Mouse (Mus musculus) T-helper 1 cell (primary cell): Measurements from ENCODE around the gene Hoxc5.

Source experiments
- in situ Hi-C: fragments of 300-600 bp; cut with MboI, MseI; formaldehyde crosslinking; loops from one replicate; pipeline ENCODE4 v1.15.1; 2025; ENCODE audit warnings: high pct_unique_total_duplicates

The Hoxc5 gene

DNA sequence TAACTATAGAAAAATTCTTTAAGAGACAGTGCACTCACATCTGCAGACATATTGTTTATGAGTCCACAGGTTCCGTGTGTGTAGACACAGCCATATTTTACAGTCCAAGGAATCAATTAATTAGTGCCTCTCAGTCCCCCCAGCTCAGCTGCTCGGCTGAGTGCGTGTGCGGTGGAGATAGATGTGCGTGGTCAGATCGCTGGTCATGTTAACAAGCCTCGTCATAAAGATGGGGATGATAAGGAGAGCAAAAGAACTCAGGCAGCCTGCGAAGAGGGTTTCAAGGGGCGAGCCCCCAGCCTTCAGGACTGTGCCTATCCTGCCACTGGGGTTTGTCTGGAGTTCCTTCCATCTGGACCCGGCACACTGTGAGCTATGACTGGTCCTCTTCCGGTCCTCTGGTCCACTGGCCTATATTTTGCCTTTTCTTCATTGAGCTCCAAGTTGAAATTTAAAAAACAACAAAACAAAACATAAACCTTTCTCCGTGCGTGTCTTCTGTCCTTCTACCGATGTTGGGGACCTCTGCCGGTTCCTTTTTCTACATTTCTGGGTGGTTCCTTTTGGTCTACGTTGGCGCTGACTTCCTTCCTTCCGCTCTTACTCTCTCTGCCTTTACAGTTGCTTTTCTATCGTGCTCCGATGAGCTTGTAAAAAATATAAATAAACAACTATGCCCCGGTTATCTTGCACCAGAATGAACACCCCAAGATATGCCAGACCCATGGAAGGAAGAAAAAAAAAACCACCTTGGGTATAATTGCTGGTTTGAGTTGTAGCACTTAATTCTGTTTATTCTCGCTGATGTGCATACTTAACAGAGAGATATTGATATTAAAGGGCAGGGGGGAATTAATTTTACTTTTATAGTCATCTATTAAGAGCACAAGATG lies 21.8 kb upstream of the Hoxc5 start:
- in situ Hi-C loops: no loop called here

DNA sequence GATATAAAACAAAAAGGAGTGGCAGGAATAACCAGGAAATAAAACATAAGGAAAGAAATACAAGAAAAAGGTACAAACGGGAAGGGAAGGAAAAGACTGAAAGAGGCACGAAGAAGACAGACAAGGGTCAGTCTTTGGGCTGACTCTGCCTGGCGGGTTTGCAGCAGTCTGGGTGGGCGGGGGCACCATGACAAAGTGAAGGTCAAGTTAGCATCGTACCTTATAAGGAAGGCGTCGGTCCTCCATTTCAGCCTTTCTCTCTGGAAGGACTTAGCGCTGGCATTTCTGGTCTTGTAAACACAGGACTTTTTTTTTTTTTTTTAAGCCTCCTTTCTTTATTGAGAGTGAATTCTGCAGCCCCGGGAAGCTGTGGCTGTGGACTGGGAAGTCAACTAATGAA lies 20.0 kb upstream of the Hoxc5 start:
- in situ Hi-C loops: no loop called here

DNA sequence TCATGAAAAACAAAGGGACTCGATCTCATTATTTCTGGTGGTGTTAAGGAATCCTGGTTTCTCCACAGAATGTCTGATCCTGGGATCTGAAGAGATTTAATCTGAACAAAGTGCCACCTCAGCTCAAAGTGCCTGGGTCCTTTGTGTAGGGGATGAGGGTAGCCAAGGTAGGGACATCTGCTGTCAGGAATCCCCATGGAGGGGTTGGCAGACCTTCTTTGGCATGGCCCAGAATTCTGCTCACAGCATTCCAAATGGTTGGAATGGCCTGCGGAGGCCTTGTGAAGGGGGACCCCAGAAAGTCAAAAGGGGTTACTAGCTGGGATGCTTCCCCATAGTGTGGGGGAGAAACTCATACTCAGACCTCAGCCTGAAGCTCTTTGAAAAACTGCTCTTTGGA lies 18.4 kb upstream of the Hoxc5 start:
- in situ Hi-C loops: no loop called here

DNA sequence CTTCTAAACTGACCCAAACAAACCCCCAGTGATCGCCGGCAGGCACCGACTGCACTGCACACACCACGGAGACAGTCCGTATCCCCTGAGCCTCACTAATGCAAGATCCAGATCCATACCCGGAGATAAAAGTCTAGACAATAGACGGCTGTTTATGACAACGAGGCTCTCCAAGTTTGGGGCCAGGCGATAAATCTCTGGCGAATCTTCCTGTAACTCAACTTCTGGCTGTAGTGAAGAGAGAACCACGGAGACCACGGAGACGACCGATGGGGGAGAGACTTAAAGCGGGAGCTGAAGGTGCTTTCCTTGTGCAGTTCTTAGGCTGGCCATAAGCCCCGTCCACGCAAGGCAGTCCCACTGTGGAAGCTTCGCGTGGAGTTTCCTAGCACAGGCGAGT lies 17.5 kb upstream of the Hoxc5 start:
- in situ Hi-C loops: no loop called here

DNA sequence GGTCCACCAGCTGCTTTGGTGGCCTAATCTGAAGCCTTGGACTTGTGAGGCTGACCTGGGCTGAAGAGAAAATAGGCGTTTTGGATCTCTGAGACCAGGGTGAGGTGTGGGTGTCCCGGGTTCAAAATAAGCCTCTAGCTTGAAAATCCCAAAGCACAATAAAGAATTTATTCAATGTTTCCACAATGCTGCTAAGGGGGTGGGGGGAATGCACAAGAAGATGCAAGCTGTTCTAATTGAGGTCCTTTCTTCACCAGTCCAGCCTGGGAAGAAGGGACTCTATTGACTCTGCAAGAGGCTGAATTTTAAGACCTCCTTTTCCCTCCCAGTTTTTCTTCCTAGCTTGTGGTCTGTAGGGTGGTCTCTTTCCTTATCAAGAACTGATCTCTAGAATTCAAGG lies 16.4 kb upstream of the Hoxc5 start:
- in situ Hi-C loops: no loop called here

DNA sequence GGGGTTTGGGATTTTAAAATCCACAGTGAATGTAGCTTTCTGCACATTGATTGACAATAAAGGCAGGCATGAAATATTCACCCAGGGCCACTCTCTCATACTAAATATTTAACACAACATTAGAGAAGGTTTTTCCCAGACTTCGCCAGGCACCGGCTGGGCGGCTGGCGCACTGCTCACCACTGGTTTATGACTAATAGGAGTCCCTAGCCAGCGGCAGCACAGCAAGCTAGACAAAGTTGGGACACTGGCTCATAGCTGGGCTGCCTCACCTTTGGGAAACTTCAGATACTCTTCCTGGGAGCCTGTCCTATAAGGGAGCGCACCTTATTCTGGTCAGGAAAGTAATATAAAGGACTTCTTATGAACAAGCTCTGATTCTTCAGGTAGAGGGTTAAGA lies 13.7 kb upstream of the Hoxc5 start:
- in situ Hi-C loops: no loop called here

DNA sequence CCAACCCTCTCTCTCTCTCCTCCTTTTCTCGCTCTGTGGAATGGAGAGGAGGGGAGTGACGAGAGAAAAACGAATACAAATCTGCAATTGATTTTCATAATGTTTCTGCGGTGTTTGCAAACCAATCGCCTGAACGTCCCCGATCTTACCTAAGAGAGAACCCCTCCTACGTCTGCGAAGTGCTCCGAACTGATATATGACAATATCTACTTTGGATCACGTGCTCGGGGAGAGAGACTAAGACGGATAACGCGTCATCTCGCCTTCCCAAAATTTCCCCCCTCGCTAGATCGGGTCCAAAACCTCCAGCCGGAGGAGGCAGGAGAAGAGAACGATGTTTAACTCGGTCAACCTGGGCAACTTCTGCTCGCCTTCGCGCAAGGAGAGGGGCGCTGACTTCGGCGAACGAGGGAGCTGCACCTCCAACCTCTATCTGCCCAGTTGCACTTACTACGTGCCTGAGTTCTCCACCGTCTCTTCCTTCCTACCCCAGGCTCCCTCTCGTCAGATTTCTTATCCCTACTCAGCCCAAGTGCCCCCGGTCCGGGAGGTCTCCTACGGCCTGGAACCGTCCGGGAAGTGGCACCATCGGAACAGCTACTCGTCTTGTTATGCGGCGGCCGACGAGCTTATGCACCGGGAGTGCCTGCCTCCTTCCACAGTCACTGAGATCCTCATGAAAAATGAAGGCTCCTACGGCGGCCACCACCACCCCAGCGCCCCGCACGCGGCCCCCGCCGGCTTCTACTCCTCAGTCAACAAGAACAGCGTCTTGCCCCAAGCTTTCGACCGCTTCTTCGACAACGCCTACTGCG lies 12.8 kb upstream of the Hoxc5 start, which contains the start of gene Hoxc11:
Gene Hoxc11, plus strand, starts transcription at position 236 of the 815 bp plus-strand sequence.
- in situ Hi-C loops: no loop called here

DNA sequence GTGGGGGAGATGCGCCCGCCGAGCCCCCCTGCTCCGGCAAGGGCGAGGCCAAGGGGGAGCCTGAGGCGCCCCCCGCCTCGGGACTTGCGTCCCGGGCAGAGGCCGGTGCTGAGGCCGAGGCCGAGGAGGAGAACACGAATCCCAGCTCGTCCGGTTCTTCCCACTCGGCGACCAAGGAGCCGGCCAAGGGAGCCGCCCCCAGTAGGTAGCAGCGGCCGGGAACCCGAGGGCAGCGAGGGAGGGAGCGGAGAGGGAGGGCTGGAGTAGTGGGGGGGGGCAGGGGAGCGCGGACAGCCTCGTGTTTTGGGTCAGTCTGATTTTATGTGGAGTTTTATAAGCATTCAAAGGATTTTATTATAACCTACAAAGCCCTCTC lies 12.2 kb upstream of the Hoxc5 start:
- in situ Hi-C loops: no loop called here

DNA sequence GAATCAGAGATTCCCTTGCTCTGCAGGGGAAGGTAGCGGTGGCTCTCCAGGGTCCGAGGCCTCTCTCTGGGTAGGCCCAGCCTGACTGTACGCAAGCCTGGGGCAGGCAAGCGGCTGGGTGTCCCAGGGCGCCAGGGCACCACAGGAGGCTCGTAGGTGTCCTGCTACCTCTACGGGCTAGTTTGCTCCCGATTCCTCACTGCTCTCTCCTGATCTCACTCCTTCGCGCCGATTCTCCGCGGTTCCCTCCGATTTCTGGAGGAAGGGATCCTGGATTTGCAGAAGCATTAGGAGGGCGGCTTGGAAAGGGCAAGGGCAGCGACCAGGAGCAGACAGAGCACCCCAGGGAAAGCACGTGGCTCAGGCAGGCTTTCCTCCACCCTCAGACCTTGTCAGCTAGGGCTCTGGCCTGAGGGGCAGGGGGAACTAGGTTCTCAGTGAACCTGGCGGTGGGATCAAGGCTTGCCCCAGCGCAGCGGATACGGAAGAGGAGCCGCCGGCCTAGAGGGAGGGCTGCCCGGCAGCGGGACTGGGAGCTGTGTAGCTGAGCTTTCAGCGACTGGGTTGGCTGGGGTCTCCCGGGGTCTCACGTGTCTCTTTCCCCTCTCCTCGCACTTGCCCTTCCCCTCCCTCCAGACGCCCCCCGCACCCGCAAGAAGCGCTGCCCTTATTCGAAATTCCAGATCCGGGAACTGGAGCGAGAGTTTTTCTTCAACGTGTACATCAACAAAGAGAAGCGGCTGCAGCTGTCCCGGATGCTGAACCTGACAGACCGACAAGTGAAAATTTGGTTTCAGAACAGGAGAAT lies 11.2 kb upstream of the Hoxc5 start:
- in situ Hi-C loops: no loop called here

DNA sequence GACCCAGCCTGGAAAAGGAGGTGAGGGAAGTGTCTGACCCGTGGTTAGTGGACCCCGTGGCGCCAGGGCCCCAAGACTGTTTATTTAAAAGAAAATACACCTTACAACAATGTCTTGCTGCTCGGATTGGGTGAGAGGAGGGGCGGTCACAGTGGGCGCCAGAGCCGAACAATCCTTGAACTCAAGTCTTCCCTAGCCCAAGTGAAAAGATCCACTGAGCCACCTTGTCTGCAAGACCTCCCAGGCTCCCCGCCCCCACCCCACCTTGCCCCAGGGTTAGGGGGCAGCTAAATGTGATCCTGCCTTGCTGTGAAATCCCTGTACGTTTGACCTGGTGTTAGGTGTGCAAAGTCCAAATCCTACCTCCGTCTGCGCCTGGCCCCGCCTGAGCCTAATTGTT lies 10.3 kb upstream of the Hoxc5 start:
- in situ Hi-C loops: no loop called here

DNA sequence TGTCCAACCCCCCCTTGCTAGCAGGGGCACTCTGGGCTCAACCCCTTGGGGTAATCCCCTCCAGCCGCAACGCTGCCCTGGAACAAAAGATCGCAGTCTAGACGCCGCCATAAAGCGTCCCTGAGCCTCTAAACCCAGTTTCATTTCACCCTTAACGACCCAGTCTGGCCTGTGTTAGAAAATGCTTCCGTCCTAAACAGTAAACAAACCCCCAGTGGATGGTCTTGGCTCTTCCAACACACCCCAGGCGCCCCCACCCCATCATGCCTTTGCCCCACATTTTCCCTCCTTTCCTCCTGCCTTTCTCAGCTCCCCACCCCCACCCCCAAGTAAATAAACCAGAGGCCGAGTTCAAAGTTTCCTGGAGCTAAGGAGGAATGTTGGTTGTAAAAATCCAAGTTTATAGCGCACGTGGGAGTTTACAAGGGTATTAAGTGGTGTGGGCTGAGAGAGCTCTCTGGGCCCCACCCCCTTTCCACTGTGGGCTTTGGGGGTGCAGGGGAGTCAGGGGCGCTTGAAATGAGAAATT lies 7.5 kb upstream of the Hoxc5 start:
- in situ Hi-C loops: no loop called here

DNA sequence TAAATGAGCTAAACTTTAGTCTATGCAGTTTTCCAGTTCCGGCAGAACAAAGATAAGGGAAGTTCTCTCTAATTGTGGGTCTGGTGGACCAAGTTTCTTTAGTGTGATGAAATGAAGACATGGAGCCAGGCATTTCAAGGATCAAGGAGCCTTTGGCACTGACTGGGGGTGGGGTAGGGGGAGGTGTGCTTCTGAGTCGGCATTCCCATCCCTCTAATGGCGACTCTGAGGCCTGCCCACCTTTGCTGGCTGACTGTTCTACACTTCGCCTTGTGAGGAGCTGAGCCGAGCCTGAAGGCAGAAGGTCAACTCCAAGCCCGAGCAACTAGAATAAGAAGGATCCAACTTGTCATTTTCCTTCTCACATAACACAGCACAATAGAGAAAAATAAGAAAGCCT lies 5.5 kb upstream of the Hoxc5 start:
- in situ Hi-C loops: no loop called here

DNA sequence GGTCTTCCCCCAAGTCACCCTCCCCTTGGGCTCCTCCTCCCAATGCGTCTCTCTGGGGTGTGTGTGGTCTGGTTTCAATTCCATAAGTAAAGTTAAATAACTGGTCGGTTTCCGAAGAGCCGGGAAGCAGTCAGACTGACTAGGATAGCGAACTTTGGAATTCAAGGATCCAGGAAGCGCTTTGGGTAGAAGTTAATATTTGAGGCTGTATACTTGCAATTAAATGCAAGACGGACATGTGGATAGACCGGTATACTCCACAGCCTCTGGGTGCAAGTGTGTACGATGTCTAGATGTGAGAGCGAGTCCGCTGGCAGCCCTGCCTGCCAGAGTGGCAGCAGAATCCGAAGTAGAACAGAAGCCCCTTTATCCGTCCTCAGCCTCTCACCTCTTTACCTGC lies 4.8 kb upstream of the Hoxc5 start:
- in situ Hi-C loops: no loop called here

DNA sequence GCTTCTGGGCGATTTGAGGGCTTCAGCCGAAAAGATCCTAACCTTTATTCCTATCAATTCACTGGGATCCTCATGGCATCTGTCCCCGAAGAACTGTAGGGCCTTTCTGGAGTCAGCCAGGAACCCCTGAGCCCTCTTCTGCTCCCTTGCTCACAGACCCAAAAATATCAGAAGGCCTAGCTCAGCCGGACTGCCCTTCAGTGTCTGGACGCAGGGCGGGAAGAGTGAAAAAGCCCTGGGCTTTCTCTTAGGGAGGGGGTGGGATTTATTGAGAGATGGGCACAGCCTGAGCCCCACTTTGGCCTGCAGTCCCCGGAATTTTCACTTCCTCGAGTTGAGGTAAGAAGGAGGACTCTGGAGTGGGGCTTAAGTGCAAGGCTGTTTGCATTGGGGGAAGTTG lies 4.0 kb upstream of the Hoxc5 start:
- in situ Hi-C loops: no loop called here

DNA sequence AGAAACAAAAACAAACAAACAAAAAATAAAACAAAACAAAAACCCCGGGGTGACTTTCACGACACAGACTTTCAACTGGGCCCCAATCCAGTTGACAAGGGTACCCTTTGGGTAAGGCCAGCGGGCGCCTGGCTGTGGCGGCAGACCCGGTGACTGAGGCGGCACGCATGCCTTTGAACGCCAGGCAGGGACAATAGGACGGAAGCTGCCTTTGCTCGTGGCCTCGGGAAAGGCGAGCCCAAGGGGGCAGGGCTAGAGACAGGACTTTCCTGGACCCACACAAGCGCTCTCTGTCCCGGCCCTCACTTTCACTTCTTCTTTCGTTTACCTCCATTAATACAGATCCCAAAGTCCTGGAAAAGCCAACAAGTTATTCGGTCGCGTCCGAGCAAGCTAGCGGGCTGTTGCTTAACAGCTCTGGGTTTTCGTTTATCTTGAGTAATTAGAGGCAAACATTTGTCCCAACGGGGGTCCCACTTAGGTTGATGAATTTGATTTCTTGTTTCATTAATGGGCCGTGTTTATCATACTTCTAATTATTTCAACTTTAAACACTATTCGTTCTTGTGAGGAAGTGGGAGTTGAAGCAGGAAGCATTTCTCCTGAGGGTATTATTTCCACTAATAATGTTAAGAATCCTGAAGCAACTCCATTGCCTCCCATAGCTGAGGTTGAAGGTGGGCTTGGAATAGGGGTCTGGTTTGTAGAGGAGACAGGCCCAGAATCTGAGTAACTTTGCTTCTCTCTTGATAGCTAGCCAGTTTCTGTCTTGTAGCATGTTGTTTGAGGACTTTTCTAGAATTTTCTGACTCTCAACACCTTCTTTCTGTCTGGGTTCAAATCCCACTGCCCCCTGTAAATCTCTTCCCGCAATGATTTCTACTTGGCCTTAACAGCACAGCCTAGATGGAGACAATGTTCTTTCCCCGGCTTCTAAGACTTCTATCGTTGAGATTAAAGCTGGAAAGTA lies 3.3 kb upstream of the Hoxc5 start:
- in situ Hi-C loops: no loop called here

DNA sequence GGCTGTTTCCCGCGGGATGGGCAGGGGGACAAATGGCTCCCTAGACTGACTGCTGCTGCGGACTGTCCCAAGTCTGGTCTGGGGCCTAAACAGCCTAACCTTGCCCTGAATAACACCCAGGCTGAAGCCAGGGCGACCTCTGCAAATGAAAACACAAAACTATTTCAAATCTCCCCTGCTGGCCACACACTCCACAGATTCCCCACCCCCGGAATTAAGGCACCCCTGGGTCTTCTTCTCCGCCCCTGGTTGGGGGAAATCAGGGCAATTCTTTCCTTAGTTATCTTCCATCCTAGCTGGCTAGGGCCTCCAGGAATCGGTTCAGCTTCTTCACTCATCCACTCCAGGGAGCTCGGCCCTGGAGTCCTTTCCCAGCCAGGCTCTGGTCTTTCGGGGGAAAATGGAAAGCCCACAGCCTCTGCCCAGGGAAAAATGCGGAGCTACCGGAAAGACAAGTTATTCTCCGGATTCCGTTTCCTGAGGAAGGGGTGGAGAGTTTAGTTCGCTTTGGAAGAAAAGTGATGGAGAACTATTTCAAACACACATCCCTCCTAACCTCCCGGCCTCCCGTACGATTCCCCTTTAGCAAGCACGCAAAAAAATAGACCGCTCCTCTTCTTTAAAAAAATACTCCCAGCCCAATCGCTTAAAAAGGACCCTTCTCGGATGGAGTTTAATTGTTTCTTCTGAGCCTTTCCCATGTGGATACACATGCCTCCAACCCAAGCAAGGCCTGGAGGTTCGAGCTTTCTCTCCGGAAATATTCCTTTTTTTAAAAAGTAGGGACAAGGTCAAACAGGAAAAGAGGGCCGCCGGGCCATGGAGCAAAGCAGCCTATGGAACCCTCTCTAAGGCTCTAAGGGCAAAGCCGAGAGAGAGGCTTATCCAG lies 2.0 kb upstream of the Hoxc5 start:
- in situ Hi-C loops: no loop called here

DNA sequence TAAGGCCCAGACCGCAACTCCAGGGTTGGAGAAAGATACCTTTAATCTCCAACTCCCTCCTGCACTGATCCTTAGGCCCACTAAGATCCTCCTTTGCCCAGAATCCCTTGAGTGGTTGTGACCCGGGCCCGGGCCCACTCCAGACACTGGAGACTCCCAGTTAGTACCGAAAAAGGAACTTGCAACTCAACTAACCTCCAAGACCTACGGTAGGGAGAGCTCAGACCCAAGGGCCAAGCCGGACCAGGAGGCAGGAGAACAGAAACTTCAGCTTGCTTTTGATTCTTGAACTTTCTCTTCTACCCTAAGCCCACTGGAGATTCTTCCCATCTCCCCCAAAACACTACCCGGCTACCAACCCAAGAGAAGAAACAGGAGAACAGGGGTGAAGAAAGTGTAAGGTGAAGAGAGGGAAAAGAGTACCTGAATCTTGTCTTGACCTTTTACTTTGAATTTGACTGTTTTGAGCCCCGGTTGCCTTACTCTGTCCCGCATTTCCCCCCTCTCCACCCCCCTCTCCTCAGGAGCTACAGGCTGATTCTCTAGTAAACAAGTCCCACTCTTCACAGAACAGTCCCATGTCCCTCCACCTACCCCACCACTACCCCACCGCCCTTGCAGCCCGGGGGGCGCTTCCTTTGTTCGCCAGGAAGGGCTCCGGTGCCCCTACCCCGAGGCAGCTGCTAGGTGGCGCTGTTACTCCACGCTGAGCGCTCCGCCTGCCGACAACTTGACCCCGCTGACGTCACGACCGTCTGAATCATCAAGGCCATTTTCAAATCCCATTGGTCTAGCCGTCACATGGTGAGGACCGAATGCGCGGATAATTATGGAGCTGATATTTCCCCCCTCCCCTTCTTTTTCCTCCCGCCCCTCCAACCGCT lies 1.1 kb upstream of the Hoxc5 start:
- in situ Hi-C loops: no loop called here

DNA sequence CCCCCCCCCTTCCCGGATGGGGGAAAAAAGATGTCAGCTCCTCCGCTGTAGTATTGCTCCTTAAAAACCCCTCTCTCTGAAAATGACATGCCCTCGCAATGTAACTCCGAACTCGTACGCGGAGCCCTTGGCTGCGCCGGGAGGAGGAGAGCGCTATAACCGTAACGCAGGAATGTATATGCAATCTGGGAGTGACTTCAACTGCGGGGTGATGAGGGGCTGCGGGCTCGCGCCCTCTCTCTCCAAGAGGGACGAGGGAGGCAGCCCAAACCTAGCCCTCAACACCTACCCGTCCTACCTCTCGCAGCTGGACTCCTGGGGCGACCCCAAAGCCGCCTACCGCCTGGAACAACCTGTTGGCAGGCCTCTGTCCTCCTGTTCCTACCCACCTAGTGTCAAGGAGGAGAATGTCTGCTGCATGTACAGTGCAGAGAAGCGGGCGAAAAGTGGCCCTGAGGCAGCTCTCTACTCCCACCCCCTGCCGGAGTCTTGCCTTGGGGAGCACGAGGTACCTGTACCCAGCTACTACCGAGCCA lies 399 bp upstream of the Hoxc5 start, which contains the start of gene Hoxc10:
Gene Hoxc10, plus strand, starts transcription at position 21 of the 536 bp plus-strand sequence.
- in situ Hi-C loops: no loop called here
